Comparison of ENCODE assay signal across 29 mouse cellular contexts in genomic region chr6:27264972-27265371, GRCm38 (mm10).
DNase-seq lines count a peak whose midpoint lies in the region; ATAC-seq and TF ChIP-seq lines count a peak whose summit lies in the region.
"Had no signal": no experiment of that assay in that cellular context is flagged by ENCODE, and none has a peak within 500 bp of the region (broad histone marks: within the 10 kb centered on the region; RNA-seq: fewer than 3 reads in every experiment).

No protein-coding gene starts in this region.

- no peak overlapping the region for H3K27ac ChIP-seq in ES-E14 (ENCODE audit: insufficient read depth, low read depth, low read length, poor library complexity, severe bottlenecking)
- no peak overlapping the region for H3K27ac ChIP-seq in intestine, postnatal 0 days (ENCODE audit: low read depth, low read length)
- no peak overlapping the region for H3K27ac ChIP-seq in layer of hippocampus, adult 2 months
- H3K27ac ChIP-seq: embryonic facial prominence, embryonic 10.5 days; embryonic facial prominence, embryonic 13.5 days; forebrain, embryonic 12.5 days; forebrain, embryonic 15.5 days; heart, adult 2 months; heart, embryonic 10.5 days; heart, embryonic 13.5 days; hindbrain, embryonic 12.5 days; hindbrain, embryonic 15.5 days had no signal

- in situ Hi-C loops in ES-E14 (cut with MboI; ENCODE audit: low sequenced_read_pairs in 2 of 2, unreplicated experiment in 2 of 2) = no loop called here

- no peak overlapping the region for H3K4me2 ChIP-seq in intestine, postnatal 0 days (replicated peaks; ENCODE audit: low read depth)
- H3K4me2 ChIP-seq: embryonic facial prominence, embryonic 13.5 days; forebrain, embryonic 12.5 days; forebrain, embryonic 15.5 days; heart, embryonic 13.5 days; hindbrain, embryonic 12.5 days; hindbrain, embryonic 15.5 days had no signal

- H3K36me3 ChIP-seq in ES-E14 (ENCODE audit: control insufficient read depth, insufficient read depth, low read length, poor library complexity, severe bottlenecking) = no peaks in the 10 kb centered on the region
- no peaks in the 10 kb centered on the region for H3K36me3 ChIP-seq in intestine, postnatal 0 days (ENCODE audit: control insufficient read depth, insufficient read depth)
- H3K36me3 ChIP-seq: embryonic facial prominence, embryonic 10.5 days; embryonic facial prominence, embryonic 13.5 days; forebrain, embryonic 12.5 days; forebrain, embryonic 15.5 days; G1E; heart, embryonic 10.5 days; heart, embryonic 13.5 days; hindbrain, embryonic 12.5 days; hindbrain, embryonic 15.5 days had no signal

- peaks cover 0 to 10% of the 10 kb centered on the region in 2 experiments; a peak in 1 of 4 replicates for H3K4me1 ChIP-seq in ES-E14 (ENCODE audit: control insufficient read depth in 2 of 2, insufficient read depth in 2 of 2, low read length in 2 of 2, poor library complexity in 1 of 2)
- H3K4me1 ChIP-seq in intestine, postnatal 0 days (replicated peaks; ENCODE audit: control insufficient read depth, insufficient read depth, low read length) = no peaks in the 10 kb centered on the region
- H3K4me1 ChIP-seq: embryonic facial prominence, embryonic 10.5 days; embryonic facial prominence, embryonic 13.5 days; forebrain, embryonic 12.5 days; forebrain, embryonic 15.5 days; heart, embryonic 10.5 days; heart, embryonic 13.5 days; hindbrain, embryonic 12.5 days; hindbrain, embryonic 15.5 days had no signal

- peak; percentile 76 for ATAC-seq in intestine, postnatal 0 days
- ATAC-seq: activated CD4-positive, CD25-positive, alpha-beta regulatory T cell, adult 4 months; CD4-positive, CD25-positive, alpha-beta regulatory T cell, adult 4 months; forebrain, embryonic 15.5 days; Patski had no signal

- DNase-seq in ES-CJ7 (ENCODE audit: low read depth, low spot score) (peak; percentile 14), ES-E14 (ENCODE audit: low read depth, low spot score) (peak; percentile 20)
- no peak for DNase-seq in gastrocnemius, postnatal 25 days
- no peak for DNase-seq in layer of hippocampus, adult 2 months (ENCODE audit: low spot score in 2 of 2)
- no peak for DNase-seq in heart, postnatal 4 days
- DNase-seq: adrenal gland, adult 8-10 months; adrenal gland, postnatal 25 days; cerebellum, adult 11-12 months; cerebellum, adult 8-10 months; cerebellum, postnatal 10 days; cerebellum, postnatal 36 days; embryo, embryonic 11 days; gastrocnemius, postnatal 36 days; heart, adult 2 months; heart, postnatal 14 days had no signal

- H3K27me3 ChIP-seq in intestine, postnatal 0 days (replicated peaks; ENCODE audit: control insufficient read depth, insufficient read depth, low read length) = no peaks in the 10 kb centered on the region
- H3K27me3 ChIP-seq: embryonic facial prominence, embryonic 13.5 days; forebrain, embryonic 12.5 days; forebrain, embryonic 15.5 days; heart, embryonic 13.5 days; hindbrain, embryonic 12.5 days; hindbrain, embryonic 15.5 days; Patski had no signal

- H3K9ac ChIP-seq in ES-E14 (ENCODE audit: insufficient read depth, low read depth, low read length, poor library complexity, severe bottlenecking) = no peak overlapping the region
- H3K9ac ChIP-seq in intestine, postnatal 0 days (ENCODE audit: low read depth, low read length) = no peak overlapping the region
- H3K9ac ChIP-seq: embryonic facial prominence, embryonic 13.5 days; forebrain, embryonic 12.5 days; forebrain, embryonic 15.5 days; heart, embryonic 13.5 days; hindbrain, embryonic 12.5 days; hindbrain, embryonic 15.5 days had no signal

- no peak overlapping the region for H3K4me3 ChIP-seq in ES-E14 (ENCODE audit: insufficient read depth in 1 of 2, low read depth in 1 of 2, low read length in 2 of 2, poor library complexity in 1 of 2, severe bottlenecking in 1 of 2)
- no peak overlapping the region for H3K4me3 ChIP-seq in intestine, postnatal 0 days (ENCODE audit: low read depth, low read length)
- H3K4me3 ChIP-seq in layer of hippocampus, adult 2 months = no peak overlapping the region
- H3K4me3 ChIP-seq: embryonic facial prominence, embryonic 10.5 days; embryonic facial prominence, embryonic 13.5 days; erythroblast, embryonic 14.5 days; forebrain, embryonic 12.5 days; forebrain, embryonic 15.5 days; heart, adult 2 months; heart, embryonic 10.5 days; heart, embryonic 13.5 days; hindbrain, embryonic 12.5 days; hindbrain, embryonic 15.5 days had no signal

- no peaks in the 10 kb centered on the region for H3K9me3 ChIP-seq in ES-E14 (ENCODE audit: control insufficient read depth, insufficient read depth, low read depth, low read length)
- H3K9me3 ChIP-seq in intestine, postnatal 0 days (ENCODE audit: control insufficient read depth) = no peaks in the 10 kb centered on the region
- H3K9me3 ChIP-seq: embryonic facial prominence, embryonic 10.5 days; embryonic facial prominence, embryonic 13.5 days; forebrain, embryonic 12.5 days; forebrain, embryonic 15.5 days; G1E; heart, embryonic 10.5 days; heart, embryonic 13.5 days; hindbrain, embryonic 12.5 days; hindbrain, embryonic 15.5 days had no signal

- TF ChIP-seq CTCF in intestine, postnatal 0 days (IDR thresholded peaks at IDR 0.05; ENCODE audit: low read depth) = no peak
- TF ChIP-seq CTCF in layer of hippocampus, adult 2 months (conservative IDR thresholded peaks at IDR 0.05) = no peak

TF ChIP-seq in ES-E14, 5 proteins besides CTCF, POLR2A, EP300 and RAD21:
- TF ChIP-seq MAFK (IDR thresholded peaks at IDR 0.05; ENCODE audit: insufficient read depth, low read depth, low read length) (no peak), HCFC1 (IDR thresholded peaks at IDR 0.05; ENCODE audit: borderline replicate concordance, insufficient read depth, low read length) (no peak), CHD2 (IDR thresholded peaks at IDR 0.05; ENCODE audit: low read depth, low read length) (no peak), ZC3H11A (IDR thresholded peaks at IDR 0.05; ENCODE audit: borderline replicate concordance, low read depth, low read length) (no peak), ZNF384 (IDR thresholded peaks at IDR 0.05; ENCODE audit: low read depth, low read length) (no peak)

Comparison
In these comparisons a context has a peak if more than half of its experiments do, and no peak if none do; other contexts are left out.
1. DNase-seq: peak in ES-CJ7 (single experiment) and ES-E14 (single experiment); none in gastrocnemius, postnatal 25 days (single experiment), layer of hippocampus, adult 2 months (0 of 2) and heart, postnatal 4 days (single experiment).